In genomic region chr9:49488912-49489895, GRCm38 (mm10) we compare ENCODE assay signal across 8 mouse cellular contexts. TPM values are rescaled to one million over a fixed set of nuclear protein-coding genes. Genes with fewer than 3 reads are reported as not detected.
A peak's percentile ranks its signal among the peaks of the same experiment; 100 is the strongest.
DNase-seq lines count a peak whose midpoint lies in the region; ATAC-seq and TF ChIP-seq lines count a peak whose summit lies in the region.

No protein-coding gene starts in this region.

- H3K9ac ChIP-seq in heart, embryonic 12.5 days: no peak overlapping the region
- no peak overlapping the region for H3K9ac ChIP-seq in kidney, embryonic 16.5 days (replicated peaks; ENCODE audit: low read length)

- TF ChIP-seq POLR2A in bone marrow macrophage, adult 2 months (IDR thresholded peaks at IDR 0.05; ENCODE audit: borderline replicate concordance, low read depth, low read length): no peak
- TF ChIP-seq POLR2A in myocyte (IDR thresholded peaks at IDR 0.05; ENCODE audit: insufficient read length, low read depth): no peak

- no peaks in the 10 kb centered on the region for H3K4me1 ChIP-seq in bone marrow macrophage, adult 2 months (ENCODE audit: control insufficient read depth, insufficient read depth, low read length)
- 0 out of 2 replicates have a peak, but pooled peaks cover 5% of the 10 kb centered on the region for H3K4me1 ChIP-seq in heart, embryonic 12.5 days (replicated peaks)
- H3K4me1 ChIP-seq in kidney, embryonic 16.5 days (ENCODE audit: insufficient read depth, low read length): peaks cover 8% of the 10 kb centered on the region

- H3K27me3 ChIP-seq in C2C12 (ENCODE audit: control insufficient read depth, insufficient read depth, insufficient read length) (no peaks in the 10 kb centered on the region), myocyte (ENCODE audit: control insufficient read depth, insufficient read depth, insufficient read length) (no peaks in the 10 kb centered on the region)
- no peaks in the 10 kb centered on the region; the same call in 1 of the 2 replicates for H3K27me3 ChIP-seq in heart, embryonic 12.5 days (replicated peaks)
- H3K27me3 ChIP-seq in kidney, embryonic 16.5 days (ENCODE audit: insufficient read depth, low read length): no peaks in the 10 kb centered on the region

- H3K4me3 ChIP-seq in C2C12 (ENCODE audit: insufficient read depth, poor library complexity, severe bottlenecking): no peak overlapping the region
- no peak overlapping the region for H3K4me3 ChIP-seq in bone marrow macrophage, adult 2 months (ENCODE audit: insufficient read depth, low read length)
- H3K4me3 ChIP-seq in heart, embryonic 12.5 days: no peak overlapping the region
- no peak overlapping the region for H3K4me3 ChIP-seq in kidney, embryonic 16.5 days (ENCODE audit: low read length)
- H3K4me3 ChIP-seq in myocyte: no peak overlapping the region

- H3K27ac ChIP-seq in bone marrow macrophage, adult 2 months (ENCODE audit: insufficient read depth, low read depth, low read length): no peak overlapping the region
- no peak overlapping the region for H3K27ac ChIP-seq in heart, embryonic 12.5 days (ENCODE audit: poor library complexity, severe bottlenecking)
- no peak overlapping the region for H3K27ac ChIP-seq in kidney, embryonic 16.5 days (ENCODE audit: low read length)

- 29% methylated on average over 16 of the region's 16 CpGs for WGBS in heart, embryonic 12.5 days
- WGBS in kidney, embryonic 16.5 days: 35% methylated on average over 16 of the region's 16 CpGs

- H3K36me3 ChIP-seq in C2C12 (ENCODE audit: control insufficient read depth, insufficient read depth) (no peaks in the 10 kb centered on the region), myocyte (ENCODE audit: control insufficient read depth, insufficient read depth) (no peaks in the 10 kb centered on the region)
- H3K36me3 ChIP-seq in heart, embryonic 12.5 days: no peaks in the 10 kb centered on the region
- no peaks in the 10 kb centered on the region for H3K36me3 ChIP-seq in kidney, embryonic 16.5 days (ENCODE audit: insufficient read depth, low read length)

- ATAC-seq in erythroblast, adult 5-6 weeks (replicated peaks; ENCODE audit: low FRiP score, poor library complexity, severe bottlenecking): peak; percentile 81
- ATAC-seq in heart, embryonic 12.5 days (ENCODE audit: insufficient number of reproducible peaks, low FRiP score): peak; percentile 48
- ATAC-seq in kidney, embryonic 16.5 days (ENCODE audit: low FRiP score, low TSS enrichment): no peak

- H3K4me2 ChIP-seq in heart, embryonic 12.5 days: peak overlapping the region; percentile 38
- H3K4me2 ChIP-seq in kidney, embryonic 16.5 days (replicated peaks; ENCODE audit: low read depth, low read length): peak overlapping the region; percentile 34; the same call in 1 of the 2 replicates
- peak overlapping the region; percentile 40 for H3K4me2 ChIP-seq in myocyte (ENCODE audit: low read depth)

- peak; percentile 73 for DNase-seq in liver
- DNase-seq in spleen, postnatal 4 days (ENCODE audit: low spot score in 2 of 2): peak; percentile 62 to 87

- H3K9me3 ChIP-seq in heart, embryonic 12.5 days (replicated peaks): no peaks in the 10 kb centered on the region
- no peaks in the 10 kb centered on the region for H3K9me3 ChIP-seq in kidney, embryonic 16.5 days (ENCODE audit: low read length)

- H3ac ChIP-seq in C2C12 (ENCODE audit: control insufficient read depth, insufficient read length, low read depth) (no peak overlapping the region), myocyte (ENCODE audit: control insufficient read depth, insufficient read length) (no peak overlapping the region)

- no peaks in the 10 kb centered on the region for H3K79me2 ChIP-seq in C2C12 (ENCODE audit: control insufficient read depth, insufficient read depth)
- H3K79me2 ChIP-seq in myocyte (ENCODE audit: control insufficient read depth, insufficient read depth): no peaks in the 10 kb centered on the region

- peak; percentile 94 for TF ChIP-seq CTCF in C2C12 (IDR thresholded peaks at IDR 0.05; ENCODE audit: control insufficient read depth, insufficient read depth, insufficient read length)
- peak; percentile 89 for TF ChIP-seq CTCF in bone marrow macrophage, adult 2 months (IDR thresholded peaks at IDR 0.05; ENCODE audit: low read depth, low read length)

- no peaks in the 10 kb centered on the region for H3K79me3 ChIP-seq in C2C12 (ENCODE audit: low read depth)

TF ChIP-seq in C2C12, 6 proteins besides CTCF, POLR2A, EP300 and RAD21:
- TF ChIP-seq FOSL1 (IDR thresholded peaks at IDR 0.05; ENCODE audit: insufficient read depth, low read length, poor library complexity, severe bottlenecking): no peak
- no peak for TF ChIP-seq MAX (IDR thresholded peaks at IDR 0.05)
- TF ChIP-seq CEBPB (IDR thresholded peaks at IDR 0.05; ENCODE audit: low read depth): no peak
- TF ChIP-seq MYOG (IDR thresholded peaks at IDR 0.05; ENCODE audit: control insufficient read depth, extremely low read depth, insufficient read length): no peak
- no peak for TF ChIP-seq USF1 (IDR thresholded peaks at IDR 0.05; ENCODE audit: low read depth)
- TF ChIP-seq MYOD1 (IDR thresholded peaks at IDR 0.05; ENCODE audit: control insufficient read depth, insufficient read length, low read depth): no peak

TF ChIP-seq in myocyte, 11 proteins besides CTCF, POLR2A, EP300 and RAD21:
- no peak for TF ChIP-seq CEBPB (IDR thresholded peaks at IDR 0.05; ENCODE audit: insufficient read depth, poor library complexity, severe bottlenecking)
- no peak for TF ChIP-seq E2F4 (IDR thresholded peaks at IDR 0.05; ENCODE audit: insufficient read depth)
- no peak for TF ChIP-seq MYOG (IDR thresholded peaks at IDR 0.05; ENCODE audit: control insufficient read depth in 1 of 3, insufficient read depth in 1 of 3, insufficient read length in 2 of 3, low read depth in 2 of 3)
- no peak for TF ChIP-seq REST (IDR thresholded peaks at IDR 0.05; ENCODE audit: insufficient read depth, insufficient read length)
- no peak for TF ChIP-seq USF1 (IDR thresholded peaks at IDR 0.05; ENCODE audit: low read depth)
- TF ChIP-seq TCF3 (IDR thresholded peaks at IDR 0.05; ENCODE audit: insufficient read length, low read depth): no peak
- TF ChIP-seq MAX (IDR thresholded peaks at IDR 0.05; ENCODE audit: low read depth): no peak
- no peak for TF ChIP-seq SRF (IDR thresholded peaks at IDR 0.05; ENCODE audit: control insufficient read depth, insufficient read length, low read depth)
- no peak for TF ChIP-seq POLR2AphosphoS2 (IDR thresholded peaks at IDR 0.05; ENCODE audit: insufficient read length, low read depth)
- no peak for TF ChIP-seq MYOD1 (IDR thresholded peaks at IDR 0.05; ENCODE audit: control insufficient read depth in 1 of 3, insufficient read length in 2 of 3, low read depth in 2 of 3)
- no peak for TF ChIP-seq TCF12 (IDR thresholded peaks at IDR 0.05; ENCODE audit: insufficient read depth, poor library complexity, severe bottlenecking)

RNA-seq across cellular contexts. Expression of gene Ttc12, which starts 3.2 kb away (rescaled TPM):
- polyA plus RNA-seq in C2C12 (2012; fragmentation: generic; extraction: Trizol) (2.4 TPM), myocyte (2012; fragmentation: generic; extraction: Trizol) (4.1 TPM)
- polyA plus RNA-seq in bone marrow macrophage, adult 2 months (2012; ENCODE audit: insufficient read depth, insufficient read length, missing spikeins): 7.8 and 8.3 TPM in 2 replicates
- total RNA-seq in erythroblast, adult 5-6 weeks (2015; ENCODE audit: low replicate concordance): 1.3 TPM in 1 of 2 replicates, not detected in the other
- not detected in 2 replicates for total RNA-seq in erythroblast, adult 5-6 weeks (2017; ENCODE audit: low replicate concordance)
- 1.7 TPM in 2 replicates for polyA plus RNA-seq in heart, embryonic 12.5 days (2016; fragmentation: Nextera tagmentation; extraction: Ambion mirVana)
- polyA plus RNA-seq in kidney, embryonic 16.5 days (2015; fragmentation: Nextera tagmentation; extraction: Ambion mirVana): 3.5 and 4.0 TPM in 2 replicates
